Mouse (Mus musculus): ENCODE data around the gene Mrpl49. TPM values are rescaled to one million over a fixed set of nuclear protein-coding genes. Genes with fewer than 3 reads are reported as not detected.

Mrpl49 gene
- total RNA-seq (2015): 44.4 and 53.5 TPM in 2 replicates
- total RNA-seq (2017): 31.9 and 38.4 TPM in 2 replicates

GRCm38 (mm10) chr19:6057313-6058096 is at the start of gene Mrpl49, which contains the start of gene Fau:
Gene Mrpl49 (minus strand): TSS chr19:6057785.
Gene Fau (plus strand): TSS chr19:6057844.
- ATAC-seq (replicated peaks; ENCODE audit: poor library complexity): peak; percentile 78

- ATAC-seq (replicated peaks; ENCODE audit: poor library complexity): no peak
These were observed 48.0 kb upstream of the Mrpl49 start, which contains the start of gene Naaladl1 for GRCm38 (mm10) chr19:6105586-6105985. Gene Naaladl1 (plus strand): TSS chr19:6105782.

GRCm38 (mm10) chr19:6104476-6104875 is 46.9 kb upstream of the Mrpl49 start:
- peak; percentile 26; the same call in 1 of the 2 replicates for ATAC-seq (replicated peaks; ENCODE audit: poor library complexity)

GRCm38 (mm10) chr19:6102169-6102853 is 44.7 kb upstream of the Mrpl49 start:
- ATAC-seq (replicated peaks; ENCODE audit: poor library complexity): peak; percentile 72

DNA sequence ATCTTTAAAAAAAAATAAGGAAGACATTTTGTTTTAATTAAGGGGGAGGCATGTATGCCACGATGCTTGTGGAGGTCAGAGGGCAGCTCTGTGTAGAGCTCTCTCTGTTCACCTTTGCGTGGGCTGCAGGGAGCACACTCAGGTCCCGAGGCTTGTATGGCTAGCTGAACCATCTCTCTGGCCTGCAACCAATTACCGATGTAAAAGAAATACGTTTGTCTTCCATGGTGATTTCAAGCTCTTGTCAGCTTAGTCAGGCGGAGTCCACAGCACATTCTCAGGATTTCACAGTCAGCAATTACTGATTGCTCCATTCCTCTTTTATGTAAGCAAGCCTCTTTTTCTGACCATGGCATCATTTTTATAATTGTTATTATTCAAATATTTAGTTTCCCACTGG is 43.6 kb upstream of the Mrpl49 start:
- ATAC-seq (replicated peaks; ENCODE audit: poor library complexity): no peak

GRCm38 (mm10) chr19:6097847-6098246 is 40.3 kb upstream of the Mrpl49 start:
- 0 out of 2 replicates have a peak, but pooled peaks have one; percentile 14 for ATAC-seq (replicated peaks; ENCODE audit: poor library complexity)

- ATAC-seq (replicated peaks; ENCODE audit: poor library complexity): no peak
These were observed 36.5 kb upstream of the Mrpl49 start, which contains the start of gene AC131692.1 for GRCm38 (mm10) chr19:6094119-6094518. Gene AC131692.1 (plus strand): TSS chr19:6094419.

DNA sequence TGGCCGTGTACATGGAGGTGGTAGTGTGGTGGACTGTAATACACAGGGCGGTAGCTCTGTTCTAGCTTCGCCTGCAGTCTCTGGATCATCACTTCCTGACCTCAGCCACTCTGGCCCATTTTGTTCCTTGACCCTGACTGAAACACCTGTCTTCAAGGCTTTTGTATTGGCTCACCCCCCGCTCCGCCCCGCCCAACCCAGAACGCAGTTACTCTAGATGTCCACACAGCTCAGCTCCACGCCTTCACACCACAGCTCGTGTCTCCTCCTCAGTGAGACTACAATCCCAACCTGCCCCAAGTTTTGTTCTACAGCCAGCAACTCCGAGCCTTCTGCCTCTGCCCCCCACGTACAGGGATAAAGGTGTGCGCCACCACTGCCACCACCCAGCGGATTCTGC is 31.3 kb upstream of the Mrpl49 start:
- no peak for ATAC-seq (replicated peaks; ENCODE audit: poor library complexity)

GRCm38 (mm10) chr19:6085417-6085879 is 27.9 kb upstream of the Mrpl49 start:
- peak; percentile 82 for ATAC-seq (replicated peaks; ENCODE audit: poor library complexity)

DNA sequence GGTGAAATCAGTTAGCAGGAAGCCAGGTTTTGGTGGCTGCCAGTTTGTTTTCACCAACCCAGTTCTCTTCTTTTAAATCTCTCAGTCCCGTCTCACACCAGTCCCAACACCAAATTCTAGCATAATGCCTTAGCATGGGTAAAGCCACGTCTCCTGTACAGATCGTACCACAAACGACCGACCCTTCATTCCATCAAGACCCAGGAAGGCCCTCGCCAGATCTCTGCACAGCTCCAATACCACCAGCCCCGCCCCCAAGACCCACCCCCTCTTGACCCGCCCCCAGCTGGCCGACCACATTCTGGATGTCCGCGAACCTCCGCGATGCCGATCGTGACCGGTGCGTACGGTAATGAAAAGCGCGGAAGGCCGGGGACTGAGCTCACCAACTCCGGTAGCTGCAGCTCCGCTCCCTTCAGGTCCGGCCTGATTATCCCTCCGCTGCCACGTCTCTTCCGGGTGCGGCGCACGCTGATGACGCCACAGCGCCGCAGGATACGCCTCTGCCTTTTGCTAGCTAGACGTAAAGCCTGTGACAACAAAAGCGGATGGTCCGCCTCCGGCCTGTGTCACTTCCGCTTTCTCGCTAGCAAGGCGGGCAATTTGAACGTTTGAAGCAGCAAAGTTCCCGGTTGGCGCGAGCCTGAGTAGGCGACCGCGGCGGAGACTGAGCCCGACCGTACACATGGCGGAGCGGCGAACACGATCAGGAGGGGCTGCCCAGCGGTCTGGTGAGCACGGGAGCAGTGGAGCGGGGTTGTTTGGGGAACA is 27.1 kb upstream of the Mrpl49 start, which contains the start of the genes Zfpl1 and Cdca5:
Gene Zfpl1, minus strand, starts transcription at position 479 of the 771 bp plus-strand sequence.
Gene Cdca5, plus strand, starts transcription at position 506 of the 771 bp plus-strand sequence.
- peak; percentile 95 for ATAC-seq (replicated peaks; ENCODE audit: poor library complexity)

DNA sequence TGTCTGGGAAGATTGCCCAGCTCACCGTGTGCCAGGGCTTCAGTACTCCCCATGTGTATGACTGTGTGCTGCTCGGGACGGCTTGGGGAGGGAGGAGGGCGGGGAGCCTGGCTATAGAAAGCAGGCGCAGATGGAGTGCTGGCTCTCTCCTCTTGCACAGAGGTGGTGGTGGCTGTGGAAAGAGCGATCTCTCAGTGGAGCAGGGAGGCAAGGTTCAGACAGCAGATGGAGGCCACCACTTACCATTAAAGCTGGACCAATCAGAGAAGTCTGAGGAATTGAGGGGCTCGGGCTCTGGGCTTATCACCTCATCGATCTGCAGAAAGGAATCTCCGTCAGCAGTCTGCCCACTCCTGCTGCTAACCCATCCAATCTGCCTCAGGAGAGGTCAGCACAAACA is 24.6 kb upstream of the Mrpl49 start, which contains the start of gene Gm28374:
Gene Gm28374, minus strand, starts transcription at position 101 of the 400 bp plus-strand sequence.
- ATAC-seq (replicated peaks; ENCODE audit: poor library complexity): no peak

DNA sequence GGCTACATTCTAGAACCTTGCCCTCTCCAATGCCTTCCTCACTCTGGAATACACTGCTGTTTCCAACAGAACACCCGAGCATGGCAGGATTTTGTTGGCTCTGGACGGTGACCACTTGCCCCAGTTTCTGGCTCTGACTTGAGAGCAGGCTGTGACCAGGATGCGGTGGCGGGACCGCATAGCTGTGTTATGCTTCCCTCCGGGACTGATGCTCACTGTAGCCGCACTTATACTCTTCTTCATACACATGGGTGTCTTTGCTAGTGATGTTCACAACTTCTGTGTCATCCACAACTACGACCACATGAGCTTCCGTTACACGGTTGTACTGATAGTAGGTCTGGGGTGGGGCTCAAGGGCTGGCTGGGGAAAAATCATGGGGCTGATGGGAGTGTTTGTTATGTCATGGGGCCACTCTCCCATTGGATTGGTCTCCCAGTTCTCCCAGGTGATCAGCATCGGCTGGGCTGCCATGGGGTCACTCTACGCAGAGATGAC is 22.4 kb upstream of the Mrpl49 start, which contains the start of gene Tmem262:
Gene Tmem262, plus strand, starts transcription at position 51 of the 498 bp plus-strand sequence.
- no peak for ATAC-seq (replicated peaks; ENCODE audit: poor library complexity)

DNA sequence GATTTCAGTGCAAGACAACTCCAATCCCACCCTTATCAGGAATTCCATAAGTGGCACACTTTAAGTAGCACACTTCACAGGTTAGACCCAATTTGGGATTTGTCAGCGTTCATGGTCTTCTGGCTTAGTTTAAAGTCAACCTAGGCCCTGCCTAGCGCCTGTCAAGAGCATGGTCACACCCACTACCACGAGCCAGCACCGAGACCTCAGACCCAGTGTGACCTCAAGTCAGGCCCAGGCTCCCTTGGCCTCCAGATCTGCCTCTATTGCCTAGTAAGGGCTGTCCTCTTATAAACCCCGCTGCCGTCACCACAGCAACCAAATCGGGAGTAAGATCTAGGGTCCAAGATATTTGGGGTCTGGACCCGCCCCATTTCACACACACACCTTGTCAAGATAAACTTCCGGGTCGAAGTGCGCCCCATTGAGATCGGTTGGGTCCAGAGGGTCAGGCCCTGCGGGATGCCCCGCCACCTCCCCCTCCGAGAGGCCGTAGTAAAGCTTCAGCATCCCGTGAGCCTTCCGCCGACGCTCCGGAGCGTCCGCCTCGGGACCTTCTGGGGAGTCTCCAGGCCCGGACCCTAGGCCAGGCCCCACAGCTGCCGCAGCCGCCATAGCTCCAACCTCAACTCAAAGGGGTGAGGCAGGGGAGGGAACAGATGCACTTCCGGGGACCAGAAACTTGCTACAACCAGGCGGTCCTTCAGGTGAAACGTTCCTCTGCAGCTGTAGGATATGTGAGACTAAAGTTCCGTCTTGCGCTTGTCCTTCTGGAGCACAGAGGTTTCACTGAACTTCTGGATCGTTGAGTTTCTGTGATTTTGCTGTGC is 19.2 kb upstream of the Mrpl49 start, which contains the start of gene Vps51:
Gene Vps51, minus strand, starts transcription at position 668 of the 830 bp plus-strand sequence.
- peak; percentile 99 for ATAC-seq (replicated peaks; ENCODE audit: poor library complexity)

DNA sequence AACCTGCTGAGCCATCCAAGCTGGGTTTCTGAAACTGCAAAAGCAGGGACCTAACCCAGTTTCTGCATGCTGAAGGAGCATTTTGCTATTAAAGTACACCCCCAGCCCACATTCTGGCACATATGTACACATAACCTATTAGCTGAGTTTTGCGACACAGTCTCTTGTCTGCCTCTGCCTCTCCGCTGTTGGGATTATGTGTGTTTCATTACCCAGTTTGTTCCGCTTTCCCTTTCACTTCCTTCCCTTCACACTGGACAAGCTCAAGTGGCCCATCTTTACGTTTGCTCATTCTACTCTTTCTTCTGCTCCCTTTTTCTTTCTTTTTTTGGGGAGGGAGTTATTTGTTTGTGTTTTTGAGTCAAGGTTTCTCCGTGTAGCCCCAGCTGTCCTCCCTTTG is 16.3 kb upstream of the Mrpl49 start:
- no peak for ATAC-seq (replicated peaks; ENCODE audit: poor library complexity)

DNA sequence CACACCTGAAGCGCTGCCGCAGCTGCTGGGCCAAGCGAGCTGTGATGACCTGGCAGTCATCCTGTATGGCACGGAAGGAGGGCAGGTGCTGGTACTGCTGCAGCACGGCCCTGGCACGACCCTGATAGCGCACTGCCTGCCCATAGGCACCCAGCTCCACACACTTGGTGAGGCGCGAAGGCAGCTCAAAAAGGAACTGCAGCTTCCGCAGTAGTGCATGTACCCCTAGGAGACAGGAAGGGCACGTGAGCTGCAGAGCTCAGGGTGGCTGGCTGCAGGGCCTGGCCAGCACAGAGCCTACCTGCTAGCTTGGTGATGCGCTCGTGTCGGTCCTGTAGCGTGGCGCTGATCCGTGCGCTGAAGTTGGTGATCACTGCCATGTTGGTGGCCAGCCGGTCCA is 13.7 kb upstream of the Mrpl49 start:
- no peak for ATAC-seq (replicated peaks; ENCODE audit: poor library complexity)

DNA sequence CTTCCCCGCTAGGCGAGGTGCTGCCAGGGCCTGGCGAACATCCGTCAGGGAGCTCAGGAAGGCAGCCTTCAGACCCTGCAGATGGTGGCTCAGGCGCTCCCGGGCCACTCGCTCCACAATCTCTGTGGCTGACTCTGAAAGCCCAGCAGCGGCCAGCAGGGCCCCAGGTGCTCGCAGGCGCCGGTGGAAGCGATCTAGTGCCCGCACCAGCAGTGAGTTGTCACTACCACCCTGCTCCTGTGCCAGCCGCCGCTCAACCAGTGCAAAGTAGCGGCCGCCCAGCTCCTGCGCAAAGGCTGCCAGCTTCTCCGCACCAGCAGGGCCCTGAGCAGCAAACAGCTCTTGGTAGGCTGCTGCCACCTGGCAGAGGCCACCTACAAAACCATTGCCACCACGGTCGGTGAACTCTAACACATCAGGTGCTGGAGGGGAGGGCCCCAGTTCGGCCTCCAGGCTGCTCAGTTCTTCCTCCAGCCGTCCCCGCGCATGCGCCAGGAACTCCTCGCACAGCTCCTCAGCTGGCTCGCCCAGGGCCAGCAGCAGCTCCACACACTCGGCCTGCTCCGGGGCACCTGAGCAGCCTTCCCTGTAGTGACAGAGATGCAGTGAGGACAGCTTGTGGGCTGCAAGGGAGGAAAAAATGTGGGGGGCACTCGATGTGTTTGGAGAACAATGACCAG is 13.1 kb upstream of the Mrpl49 start:
- no peak for ATAC-seq (replicated peaks; ENCODE audit: poor library complexity)

DNA sequence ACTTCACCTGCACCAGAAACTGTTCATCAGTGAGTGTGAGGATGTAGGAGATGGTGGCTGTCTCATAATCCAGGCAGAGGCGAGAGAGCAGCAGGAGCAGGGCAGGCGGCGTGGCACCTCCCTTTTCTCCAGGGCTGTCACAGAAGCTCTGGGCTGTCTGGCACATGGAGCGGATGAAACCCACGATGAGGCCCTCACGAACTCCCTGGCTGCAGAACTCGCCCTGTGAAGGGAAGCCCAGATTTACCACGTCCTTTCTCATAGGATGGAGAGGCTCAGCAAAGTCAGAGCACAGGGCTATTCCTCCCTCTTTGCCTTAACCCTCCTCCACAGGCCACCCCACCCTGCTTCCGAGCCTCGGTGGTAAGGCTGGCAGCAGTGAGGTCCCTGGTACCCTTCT is 12.3 kb upstream of the Mrpl49 start:
- no peak for ATAC-seq (replicated peaks; ENCODE audit: poor library complexity)

DNA sequence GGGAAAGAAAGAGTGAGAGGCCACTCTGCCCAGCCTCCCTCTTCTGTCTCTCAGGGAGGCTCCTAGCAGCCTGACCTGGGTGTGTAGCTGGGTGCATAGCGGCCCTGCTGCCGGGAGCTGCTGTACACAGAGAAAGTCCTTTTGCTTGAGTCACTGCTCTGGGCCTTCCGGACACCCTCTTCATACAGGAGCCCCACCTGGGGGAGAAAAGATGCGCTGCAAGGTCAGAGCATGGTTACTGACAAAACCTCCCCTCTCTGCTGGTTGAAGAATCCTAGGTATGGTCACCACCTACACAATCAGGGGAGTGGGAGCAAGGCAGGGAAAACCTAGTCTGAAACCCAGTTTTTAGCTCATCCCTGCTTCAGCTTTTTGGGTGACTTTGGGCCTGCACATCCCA is 11.4 kb upstream of the Mrpl49 start:
- ATAC-seq (replicated peaks; ENCODE audit: poor library complexity): no peak
